Mouse (Mus musculus) erythroblast, embryonic 14.5 days (primary cell): ENCODE data around the gene Slc5a3. TPM values are rescaled to one million over a fixed set of nuclear protein-coding genes. Genes with fewer than 3 reads are reported as not detected.

ENCODE experiments used
- H3K27me3 ChIP-seq: 2 replicates; pipeline ENCODE4 v1.6.1; 2012; ENCODE audit warnings: inconsistent platforms; ENCODE audit not compliant: control insufficient read depth
- H3K36me3 ChIP-seq: 2 replicates; pipeline ENCODE4 v1.6.1; 2012; ENCODE audit warnings: mild to moderate bottlenecking, inconsistent platforms; ENCODE audit not compliant: control insufficient read depth
- H3K4me1 ChIP-seq: 2 replicates; pipeline ENCODE4 v1.6.1; 2012; ENCODE audit warnings: inconsistent platforms; ENCODE audit not compliant: control insufficient read depth
- H3K4me3 ChIP-seq: replicated peaks from 2 replicates; pipeline ENCODE3; 2012; ENCODE audit warnings: moderate library complexity, mild to moderate bottlenecking, inconsistent platforms
- H3K9me3 ChIP-seq: 2 replicates; pipeline ENCODE4 v1.6.1; 2012; ENCODE audit warnings: low read length, inconsistent platforms, mixed read lengths; ENCODE audit not compliant: control insufficient read depth
- GATA1 ChIP-seq: IDR thresholded peaks from 2 replicates; pipeline ENCODE4 v1.6.1; 2012; ENCODE audit warnings: low read length, inconsistent platforms, mixed read lengths
- TAL1 ChIP-seq: IDR thresholded peaks from 3 replicates; pipeline ENCODE4 v1.6.1; 2012; ENCODE audit warnings: low read length, inconsistent platforms, mixed read lengths
- polyA plus RNA-seq: library from polyadenylated mRNA; stranded (reverse); fragments of >175 nt; gene quantifications from 2 replicates; pipeline ENCODE4 v1.2.3, GENCODE M21; 2012

The Slc5a3 gene
- polyA plus RNA-seq, result not detected in 2 replicates

- H3K4me3 ChIP-seq, result peak within 1 kb of the TSS; percentile 85
- H3K27me3 ChIP-seq, result peaks cover 17% of the 10 kb centered on the region
- TF ChIP-seq TAL1 (no peak), GATA1 (no peak)
- peaks cover 13% of the 10 kb centered on the region for H3K9me3 ChIP-seq
- H3K4me1 ChIP-seq, result peaks cover 22% of the 10 kb centered on the region
- H3K36me3 ChIP-seq, result peaks cover 14% of the 10 kb centered on the region
Observed at GRCm38 (mm10) chr16:92057852-92058643, at the start of gene Slc5a3, which contains the start of the genes Mrps6 and Gm49711. Gene Slc5a3, plus strand, starts transcription at chr16:92058322. Gene Mrps6, plus strand, starts transcription at chr16:92058270. Gene Gm49711, plus strand, starts transcription at chr16:92058316.

- H3K27me3 ChIP-seq, result no peaks in the 10 kb centered on the region
- no peak for TF ChIP-seq GATA1
- TF ChIP-seq TAL1, result no peak
- H3K36me3 ChIP-seq, result no peaks in the 10 kb centered on the region
- H3K4me1 ChIP-seq, result peaks cover 3% of the 10 kb centered on the region; the same call in 1 of the 2 replicates
- no peak overlapping the region for H3K4me3 ChIP-seq
- H3K9me3 ChIP-seq, result peaks cover 10% of the 10 kb centered on the region
Observed at GRCm38 (mm10) chr16:92009586-92009985, 48.5 kb upstream of the Slc5a3 start.

- no peaks in the 10 kb centered on the region for H3K4me1 ChIP-seq
- H3K36me3 ChIP-seq, result no peaks in the 10 kb centered on the region
- H3K27me3 ChIP-seq, result peaks cover 17% of the 10 kb centered on the region
- no peak overlapping the region for H3K4me3 ChIP-seq
- H3K9me3 ChIP-seq, result no peaks in the 10 kb centered on the region
- TF ChIP-seq TAL1, result no peak
- no peak for TF ChIP-seq GATA1
Observed at GRCm38 (mm10) chr16:92016792-92017191, 41.3 kb upstream of the Slc5a3 start.

- H3K4me1 ChIP-seq, result no peaks in the 10 kb centered on the region
- no peaks in the 10 kb centered on the region for H3K36me3 ChIP-seq
- no peak overlapping the region for H3K4me3 ChIP-seq
- peaks cover 17% of the 10 kb centered on the region for H3K27me3 ChIP-seq
- TF ChIP-seq TAL1, result no peak
- no peak for TF ChIP-seq GATA1
- no peaks in the 10 kb centered on the region for H3K9me3 ChIP-seq
Observed at GRCm38 (mm10) chr16:92019141-92020118, 38.7 kb upstream of the Slc5a3 start.

GRCm38 (mm10) chr16:92021656-92022400, 36.3 kb upstream of the Slc5a3 start:
- Histone ChIP-seq H3K9me3 (no peaks in the 10 kb centered on the region), H3K4me1 (no peaks in the 10 kb centered on the region), H3K36me3 (no peaks in the 10 kb centered on the region), H3K4me3 (no peak overlapping the region), H3K27me3 (peaks cover 17% of the 10 kb centered on the region)
- TF ChIP-seq TAL1 (no peak), GATA1 (no peak)

GRCm38 (mm10) chr16:92022494-92023283, 35.4 kb upstream of the Slc5a3 start:
- Histone ChIP-seq H3K4me3 (no peak overlapping the region), H3K4me1 (no peaks in the 10 kb centered on the region), H3K36me3 (no peaks in the 10 kb centered on the region), H3K9me3 (no peaks in the 10 kb centered on the region), H3K27me3 (peaks cover 17% of the 10 kb centered on the region)
- TF ChIP-seq TAL1 (no peak), GATA1 (no peak)

- TF ChIP-seq TAL1 (no peak), GATA1 (no peak)
- Histone ChIP-seq H3K4me1 (no peaks in the 10 kb centered on the region), H3K36me3 (no peaks in the 10 kb centered on the region), H3K4me3 (no peak overlapping the region), H3K27me3 (no peaks in the 10 kb centered on the region), H3K9me3 (no peaks in the 10 kb centered on the region)
Observed at GRCm38 (mm10) chr16:92033286-92033685, 24.8 kb upstream of the Slc5a3 start.

- TF ChIP-seq TAL1, result no peak
- TF ChIP-seq GATA1, result no peak
- H3K4me1 ChIP-seq, result no peaks in the 10 kb centered on the region
- H3K27me3 ChIP-seq, result no peaks in the 10 kb centered on the region
- H3K36me3 ChIP-seq, result no peaks in the 10 kb centered on the region
- no peak overlapping the region for H3K4me3 ChIP-seq
- H3K9me3 ChIP-seq, result no peaks in the 10 kb centered on the region; the same call in 1 of the 2 replicates
Observed at GRCm38 (mm10) chr16:92034676-92035075, 23.4 kb upstream of the Slc5a3 start.
